Mouse (Mus musculus): Measurements from ENCODE around the gene Pnmal2. TPM values are rescaled to one million over a fixed set of nuclear protein-coding genes. Genes with fewer than 3 reads are reported as not detected.

The Pnmal2 gene
- polyA plus RNA-seq, 1 experiment, result 3.0 TPM

DNA sequence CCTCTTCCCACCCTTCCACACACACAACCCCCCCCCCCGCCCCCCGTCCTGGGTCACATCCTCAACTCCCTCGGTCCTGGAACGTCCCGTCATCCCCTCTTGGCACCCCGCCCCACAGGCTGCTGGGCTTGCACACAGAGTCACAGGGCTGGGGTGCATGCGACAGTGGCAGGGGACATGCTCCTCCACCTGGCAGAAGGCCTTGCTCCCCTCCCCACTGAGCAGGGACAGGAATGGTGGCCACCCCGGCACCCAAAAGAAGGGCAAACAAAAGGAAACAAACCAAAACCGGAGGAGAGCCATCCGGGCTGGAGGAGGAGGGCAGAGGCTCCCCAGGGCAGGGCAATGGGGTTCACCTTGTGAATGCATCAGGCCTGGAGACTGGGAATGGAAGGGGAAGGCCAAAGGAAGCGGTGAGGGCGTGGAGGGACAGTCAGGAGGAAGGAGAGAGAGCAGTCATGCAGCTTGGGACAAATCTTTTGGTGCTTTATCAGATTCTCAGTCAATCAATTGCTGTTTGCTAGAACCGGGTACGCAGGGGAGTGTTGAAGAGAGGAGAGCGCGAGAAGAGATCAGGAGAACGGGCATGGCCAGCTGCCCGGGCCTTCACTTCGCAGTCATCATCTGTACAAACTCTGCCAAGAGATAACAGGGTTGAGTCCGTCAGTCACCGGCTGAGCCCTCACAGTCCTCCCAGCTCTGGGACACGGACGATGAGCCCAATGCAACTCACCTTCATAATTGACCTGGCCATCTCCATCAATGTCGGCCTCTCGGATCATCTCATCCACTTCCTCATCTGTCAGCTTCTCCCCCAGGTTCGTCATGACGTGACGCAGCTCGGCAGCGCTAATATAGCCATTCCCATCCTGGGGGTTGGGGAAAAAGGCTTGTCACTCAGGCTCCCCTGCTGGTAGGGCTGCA lies 27.9 kb upstream of the Pnmal2 start:
- no peak overlapping the region for H3K27ac ChIP-seq (ENCODE audit: control insufficient read depth, insufficient read depth, low read length)
- DNase-seq, result no peak
- no peaks in the 10 kb centered on the region for H3K27me3 ChIP-seq (ENCODE audit: control insufficient read depth, insufficient read depth, low read length)
- H3K4me3 ChIP-seq (ENCODE audit: control insufficient read depth, insufficient read depth, low read length), result no peak overlapping the region
- peaks cover under 1% of the 10 kb centered on the region for H3K4me1 ChIP-seq (replicated peaks; ENCODE audit: control insufficient read depth, insufficient read depth, low read length)
- peaks cover 31% of the 10 kb centered on the region for H3K36me3 ChIP-seq (ENCODE audit: control insufficient read depth, insufficient read depth, low read length)
- TF ChIP-seq CTCF (IDR thresholded peaks at IDR 0.05; ENCODE audit: borderline replicate concordance, control insufficient read depth, extremely low read depth, insufficient read depth, low read length, poor library complexity), result no peak
- WGBS, result 94% methylated on average over 30 of the region's 30 CpGs

DNA sequence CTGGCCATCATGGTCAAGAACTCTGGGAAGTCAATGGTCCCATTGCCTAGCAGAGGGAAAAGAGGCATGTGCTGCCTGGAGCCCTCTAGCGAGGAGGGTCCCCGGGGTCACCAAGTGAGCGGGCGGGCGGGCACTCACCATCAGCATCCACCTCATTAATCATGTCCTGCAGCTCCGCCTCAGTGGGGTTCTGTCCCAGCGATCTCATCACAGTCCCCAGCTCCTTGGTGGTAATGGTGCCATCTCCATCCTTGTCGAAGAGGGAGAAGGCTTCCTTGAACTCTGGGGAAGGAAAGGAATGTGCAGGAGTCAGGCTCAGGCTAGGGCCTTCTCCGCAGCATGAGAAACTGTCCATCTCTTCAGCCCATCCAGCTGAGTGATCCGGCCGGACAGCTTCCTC lies 27.0 kb upstream of the Pnmal2 start:
- WGBS, result 94% methylated on average over 11 of the region's 11 CpGs
- no peak for TF ChIP-seq POLR2A (IDR thresholded peaks at IDR 0.05; ENCODE audit: control insufficient read depth, extremely low read depth, insufficient read depth, low read length, poor library complexity)
- TF ChIP-seq CTCF (IDR thresholded peaks at IDR 0.05; ENCODE audit: borderline replicate concordance, control insufficient read depth, extremely low read depth, insufficient read depth, low read length, poor library complexity), result no peak
- H3K36me3 ChIP-seq (ENCODE audit: control insufficient read depth, insufficient read depth, low read length), result peaks cover 31% of the 10 kb centered on the region

DNA sequence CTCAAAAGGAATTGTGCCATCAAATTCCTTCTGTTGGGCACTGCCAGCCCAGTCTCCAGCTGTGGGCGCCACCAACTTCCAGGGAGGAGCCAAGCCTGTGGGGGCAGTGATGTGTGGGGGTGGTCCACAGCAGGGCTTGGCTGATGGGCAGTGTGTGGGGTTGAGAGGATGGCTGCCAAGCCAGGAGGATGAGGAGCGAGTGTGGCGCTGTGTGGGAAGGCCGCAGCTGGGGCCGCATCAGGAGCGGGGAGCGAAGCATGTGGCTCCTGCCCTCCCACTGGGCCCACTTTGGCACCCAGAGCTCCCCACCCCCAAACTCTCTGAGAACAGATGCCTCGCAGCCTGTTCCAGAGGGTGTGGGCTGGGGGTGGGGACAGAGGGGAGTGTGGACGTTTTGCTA lies 26.5 kb upstream of the Pnmal2 start:
- TF ChIP-seq CTCF (IDR thresholded peaks at IDR 0.05; ENCODE audit: borderline replicate concordance, control insufficient read depth, extremely low read depth, insufficient read depth, low read length, poor library complexity) (no peak), POLR2A (IDR thresholded peaks at IDR 0.05; ENCODE audit: control insufficient read depth, extremely low read depth, insufficient read depth, low read length, poor library complexity) (no peak)
- H3K27ac ChIP-seq (ENCODE audit: control insufficient read depth, insufficient read depth, low read length), result no peak overlapping the region
- WGBS, result 94% methylated on average over 9 of the region's 9 CpGs
- H3K36me3 ChIP-seq (ENCODE audit: control insufficient read depth, insufficient read depth, low read length), result peaks cover 31% of the 10 kb centered on the region
- no peaks in the 10 kb centered on the region for H3K27me3 ChIP-seq (ENCODE audit: control insufficient read depth, insufficient read depth, low read length)
- H3K4me1 ChIP-seq (replicated peaks; ENCODE audit: control insufficient read depth, insufficient read depth, low read length), result peaks cover 15% of the 10 kb centered on the region
- no peak for DNase-seq
- no peak overlapping the region for H3K4me3 ChIP-seq (ENCODE audit: control insufficient read depth, insufficient read depth, low read length)

More for the DNA sequence above, 27.0 kb upstream of the Pnmal2 start:
- no peak overlapping the region for H3K27ac ChIP-seq (ENCODE audit: control insufficient read depth, insufficient read depth, low read length)
- DNase-seq, result no peak
- peaks cover 9% of the 10 kb centered on the region for H3K4me1 ChIP-seq (replicated peaks; ENCODE audit: control insufficient read depth, insufficient read depth, low read length)
- H3K27me3 ChIP-seq (ENCODE audit: control insufficient read depth, insufficient read depth, low read length), result no peaks in the 10 kb centered on the region
- no peak overlapping the region for H3K4me3 ChIP-seq (ENCODE audit: control insufficient read depth, insufficient read depth, low read length)

DNA sequence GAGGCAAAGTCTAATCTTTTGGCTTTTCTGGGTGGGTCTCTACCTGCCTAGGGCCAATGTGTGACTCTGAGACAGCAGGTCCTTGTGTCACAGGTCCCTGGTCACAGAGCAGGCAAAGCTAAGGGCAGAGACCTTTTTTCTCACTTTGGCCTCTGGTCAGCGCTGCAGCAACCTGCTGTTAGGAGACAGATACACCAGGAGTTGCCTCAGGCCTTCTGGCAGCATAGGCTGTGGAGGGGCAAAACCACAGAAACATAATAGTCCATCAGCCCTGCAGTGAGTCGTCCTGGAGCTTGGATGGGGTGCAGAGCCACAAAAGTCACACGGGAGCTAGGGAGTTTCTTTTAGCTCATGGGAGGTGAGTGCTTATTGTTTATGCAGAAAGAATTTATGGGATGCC lies 25.8 kb upstream of the Pnmal2 start:
- Histone ChIP-seq H3K27ac (ENCODE audit: control insufficient read depth, insufficient read depth, low read length) (no peak overlapping the region), H3K36me3 (ENCODE audit: control insufficient read depth, insufficient read depth, low read length) (peaks cover 31% of the 10 kb centered on the region), H3K4me3 (ENCODE audit: control insufficient read depth, insufficient read depth, low read length) (no peak overlapping the region), H3K27me3 (ENCODE audit: control insufficient read depth, insufficient read depth, low read length) (no peaks in the 10 kb centered on the region), H3K4me1 (replicated peaks; ENCODE audit: control insufficient read depth, insufficient read depth, low read length) (peaks cover 16% of the 10 kb centered on the region)
- 93% methylated on average over 3 of the region's 3 CpGs for WGBS
- no peak for DNase-seq
- TF ChIP-seq POLR2A (IDR thresholded peaks at IDR 0.05; ENCODE audit: control insufficient read depth, extremely low read depth, insufficient read depth, low read length, poor library complexity) (no peak), CTCF (IDR thresholded peaks at IDR 0.05; ENCODE audit: borderline replicate concordance, control insufficient read depth, extremely low read depth, insufficient read depth, low read length, poor library complexity) (no peak)

DNA sequence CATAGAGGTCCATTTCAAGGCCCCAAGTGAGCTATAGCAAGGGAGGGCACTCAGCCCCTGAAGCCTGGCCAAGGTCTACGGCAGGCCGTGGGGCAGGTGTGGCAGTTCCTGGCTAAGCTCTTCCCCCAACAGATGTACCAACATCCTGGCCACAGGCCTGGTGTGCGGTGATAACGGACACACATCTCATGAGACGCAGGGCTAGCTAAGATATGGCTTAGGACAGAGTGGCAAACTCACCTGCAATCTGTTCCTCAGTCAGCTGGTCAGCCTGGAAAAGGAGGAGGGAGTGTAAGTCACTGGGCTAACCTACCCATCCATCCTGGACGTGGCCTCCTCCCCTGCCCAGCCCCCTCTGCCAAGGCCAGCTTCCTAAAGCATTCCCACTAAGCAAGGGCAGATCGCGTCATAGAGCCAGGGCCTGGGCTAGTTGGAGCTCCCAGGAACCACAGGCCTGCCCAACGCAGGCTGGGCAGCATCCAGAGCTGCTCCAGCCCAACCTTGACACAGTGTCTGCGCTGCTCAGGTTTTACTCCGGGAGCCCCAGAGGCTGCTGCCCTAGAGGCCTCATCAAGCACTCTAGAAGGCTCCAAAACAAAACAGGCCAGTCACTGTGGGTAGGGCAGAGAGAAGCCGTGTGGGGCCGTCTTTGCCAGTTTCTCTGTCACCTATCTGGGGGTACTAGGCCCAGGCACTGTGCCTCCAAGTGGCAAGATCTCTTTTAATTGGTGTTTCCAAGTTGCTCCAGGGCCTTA lies 24.9 kb upstream of the Pnmal2 start:
- no peaks in the 10 kb centered on the region for H3K27me3 ChIP-seq (ENCODE audit: control insufficient read depth, insufficient read depth, low read length)
- H3K27ac ChIP-seq (ENCODE audit: control insufficient read depth, insufficient read depth, low read length), result no peak overlapping the region
- no peak overlapping the region for H3K4me3 ChIP-seq (ENCODE audit: control insufficient read depth, insufficient read depth, low read length)
- DNase-seq, result no peak
- 75% methylated on average over 13 of the region's 13 CpGs for WGBS
- TF ChIP-seq CTCF (IDR thresholded peaks at IDR 0.05; ENCODE audit: borderline replicate concordance, control insufficient read depth, extremely low read depth, insufficient read depth, low read length, poor library complexity), result no peak
- no peak for TF ChIP-seq POLR2A (IDR thresholded peaks at IDR 0.05; ENCODE audit: control insufficient read depth, extremely low read depth, insufficient read depth, low read length, poor library complexity)
- peaks cover 18% of the 10 kb centered on the region for H3K4me1 ChIP-seq (replicated peaks; ENCODE audit: control insufficient read depth, insufficient read depth, low read length)
- peaks cover 31% of the 10 kb centered on the region for H3K36me3 ChIP-seq (ENCODE audit: control insufficient read depth, insufficient read depth, low read length)

DNA sequence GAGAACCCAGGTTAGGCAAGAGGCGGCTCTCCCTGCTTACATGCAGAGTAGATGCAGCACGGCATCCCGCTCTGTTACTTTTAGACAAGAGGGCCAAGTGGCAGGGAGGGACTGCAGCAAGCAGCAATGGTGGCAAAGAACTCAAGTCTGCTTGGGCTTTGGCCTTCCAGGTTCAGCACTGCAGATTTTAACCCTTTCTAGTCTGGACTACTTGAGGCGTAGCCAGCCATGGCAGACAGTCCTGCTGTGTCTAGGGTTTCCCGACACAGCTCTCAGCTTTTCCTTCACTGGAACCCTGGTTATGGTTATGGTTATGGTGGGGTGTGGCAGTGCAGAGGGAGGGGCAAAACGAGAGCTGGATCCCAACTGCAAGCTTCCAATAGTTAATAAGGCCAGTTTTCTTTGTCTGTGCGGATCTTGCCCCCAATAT lies 24.3 kb upstream of the Pnmal2 start:
- TF ChIP-seq CTCF (IDR thresholded peaks at IDR 0.05; ENCODE audit: borderline replicate concordance, control insufficient read depth, extremely low read depth, insufficient read depth, low read length, poor library complexity), result no peak
- no peak for TF ChIP-seq POLR2A (IDR thresholded peaks at IDR 0.05; ENCODE audit: control insufficient read depth, extremely low read depth, insufficient read depth, low read length, poor library complexity)
- Histone ChIP-seq H3K27ac (ENCODE audit: control insufficient read depth, insufficient read depth, low read length) (no peak overlapping the region), H3K27me3 (ENCODE audit: control insufficient read depth, insufficient read depth, low read length) (no peaks in the 10 kb centered on the region), H3K4me1 (replicated peaks; ENCODE audit: control insufficient read depth, insufficient read depth, low read length) (peaks cover 18% of the 10 kb centered on the region), H3K36me3 (ENCODE audit: control insufficient read depth, insufficient read depth, low read length) (peaks cover 27% of the 10 kb centered on the region), H3K4me3 (ENCODE audit: control insufficient read depth, insufficient read depth, low read length) (no peak overlapping the region)
- WGBS, result 92% methylated on average over 7 of the region's 7 CpGs
- DNase-seq, result no peak
